Mouse (Mus musculus) limb, embryonic 14.5 days (tissue): ENCODE measurements around the gene Insl3. TPM values are rescaled to one million over a fixed set of nuclear protein-coding genes. Genes with fewer than 3 reads are reported as not detected.
"Not testable (repeated sequence)": the region's sequence is repeated elsewhere in the genome, so short reads cannot be mapped to it uniquely, and the experiment has no call there.

ENCODE experiments used
- ATAC-seq: fragments of 200-750 bp; cut with Nextera tagmentation; 2 replicates; pipeline ENCODE4 v1.8.0; 2017; ENCODE audit warnings: low read depth, moderate number of reproducible peaks, moderate TSS enrichment; ENCODE audit not compliant: low FRiP score
- DNase-seq: peaks from one replicate; pipeline ENCODE4 v3.0.0-alpha.2; 2015; ENCODE audit warnings: low spot score
- H3K27ac ChIP-seq: fragments of 300-500 bp; sonication (generic); replicated peaks from 2 replicates; pipeline ENCODE4 v1.5.1; 2014; ENCODE audit warnings: low read depth, mild to moderate bottlenecking, low read length, moderate library complexity, mixed read lengths
- H3K27me3 ChIP-seq: fragments of 300-500 bp; sonication (generic); 2 replicates; pipeline ENCODE4 v1.6.1; 2014; ENCODE audit warnings: low read length, mixed read lengths; ENCODE audit not compliant: control insufficient read depth, insufficient read depth
- H3K36me3 ChIP-seq: fragments of 300-500 bp; sonication (generic); 2 replicates; pipeline ENCODE4 v1.6.1; 2014; ENCODE audit warnings: mild to moderate bottlenecking, low read length, moderate library complexity, mixed read lengths; ENCODE audit not compliant: control insufficient read depth, insufficient read depth
- H3K4me1 ChIP-seq: fragments of 300-500 bp; sonication (generic); 2 replicates; pipeline ENCODE4 v1.6.1; 2014; ENCODE audit warnings: antibody characterized with exemption, low read length, mixed read lengths; ENCODE audit not compliant: control insufficient read depth, insufficient read depth
- H3K4me2 ChIP-seq: fragments of 300-500 bp; sonication (generic); replicated peaks from 2 replicates; pipeline ENCODE4 v1.6.1; 2014; ENCODE audit warnings: low read depth, mild to moderate bottlenecking, low read length, moderate library complexity; ENCODE audit not compliant: severe bottlenecking
- H3K4me3 ChIP-seq: fragments of 300-500 bp; sonication (generic); replicated peaks from 2 replicates; pipeline ENCODE4 v1.5.1; 2014; ENCODE audit warnings: low read length
- H3K9ac ChIP-seq: fragments of 300-500 bp; sonication (generic); 2 replicates; pipeline ENCODE4 v1.6.1; 2014; ENCODE audit warnings: mild to moderate bottlenecking, low read depth, low read length, moderate library complexity; ENCODE audit not compliant: severe bottlenecking
- H3K9me3 ChIP-seq: fragments of 300-500 bp; sonication (generic); 2 replicates; pipeline ENCODE4 v1.6.1; 2016; ENCODE audit warnings: low read length; ENCODE audit not compliant: control insufficient read depth
- POLR2A ChIP-seq: fragments of 200-500 bp; IDR thresholded peaks from 2 replicates; pipeline ENCODE4 v1.8.0; 2012; ENCODE audit warnings: inconsistent platforms, mild to moderate bottlenecking, moderate library complexity, borderline replicate concordance; ENCODE audit not compliant: insufficient read depth, insufficient read length; ENCODE audit errors: extremely low read depth
- WGBS: fragments of 180-500 bp; shearing (Covaris S2); extraction: QIAGEN DNeasy Blood & Tissue Kit; methylation state at CpG from one replicate; pipeline ENCODE4 v1.1.7; 2014; 5-methylcytosine and 5-hydroxymethylcytosine counted together
- polyA plus RNA-seq, 2 experiments: library from polyadenylated mRNA; depleted of rRNA in 1 of 2; stranded (reverse) in 1 of 2; unstranded in 1 of 2; fragments of >200 nt; fragmentation: Nextera tagmentation in 1 of 2; extraction: Ambion mirVana in 1 of 2; gene quantifications; 2 replicates each; pipeline versions ENCODE4 v1.2.1 to v1.2.3; 2012 to 2014

The Insl3 gene
- polyA plus RNA-seq, 2 experiments, result 1.8 TPM; not detected in 1

DNA sequence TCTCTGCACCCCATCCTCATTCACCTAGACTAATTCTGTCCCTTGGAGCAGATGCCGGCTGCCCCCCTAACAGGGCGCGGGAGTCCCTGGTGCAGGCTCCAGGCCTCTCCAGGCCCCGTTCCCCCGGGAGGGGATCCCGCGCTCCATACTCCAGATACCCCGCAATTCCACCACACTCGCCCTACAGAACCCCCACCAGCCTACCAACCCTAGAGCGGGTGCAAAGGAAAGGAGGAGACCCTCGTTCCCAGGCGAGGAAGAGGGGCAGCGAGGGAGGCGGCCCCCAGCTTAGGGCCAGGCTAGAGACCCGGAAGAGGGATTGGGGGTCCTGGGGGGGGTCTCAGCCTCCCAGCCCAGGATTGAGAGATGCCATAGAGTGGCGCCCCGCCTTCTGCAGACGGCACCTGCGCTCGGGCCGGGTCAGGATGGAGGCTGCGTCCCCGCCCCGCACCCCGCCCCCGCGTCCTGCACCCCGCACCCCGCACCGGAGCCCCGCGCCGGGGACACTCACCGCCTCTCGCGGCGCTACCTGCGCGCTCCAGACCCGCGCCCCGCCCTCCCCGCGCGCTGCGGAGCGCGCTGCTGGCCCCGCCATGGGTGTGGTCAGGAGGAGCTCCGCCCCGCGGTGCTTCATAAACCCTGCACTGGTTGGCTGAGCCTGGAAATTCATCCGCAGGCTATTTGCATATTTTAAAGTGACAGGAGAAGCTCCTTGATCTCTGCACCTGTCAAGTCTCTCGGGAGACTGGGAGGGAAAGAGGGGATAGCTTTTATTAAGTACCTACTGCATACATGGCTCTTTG lies 36.3 kb downstream of the Insl3 start, which contains the start of gene Fcho1:
Gene Fcho1 (minus strand): TSS at position 595 of the 803 bp plus-strand sequence.
- Histone ChIP-seq H3K4me1 (peaks cover 13% of the 10 kb centered on the region; the same call in 1 of the 2 replicates), H3K4me2 (peak within 1 kb of the TSS; percentile 86), H3K36me3 (no peaks in the 10 kb centered on the region), H3K27me3 (peaks cover 22% of the 10 kb centered on the region), H3K9ac (peak within 1 kb of the TSS; percentile 52), H3K9me3 (no peaks in the 10 kb centered on the region), H3K4me3 (peak within 1 kb of the TSS; percentile 56), H3K27ac (no peak within 1 kb of the TSS)
- ATAC-seq (peak; percentile 80), DNase-seq (peak; percentile 85)
- TF ChIP-seq POLR2A, result no peak
- under 1% methylated on average over 34 of the region's 54 CpGs for WGBS

DNA sequence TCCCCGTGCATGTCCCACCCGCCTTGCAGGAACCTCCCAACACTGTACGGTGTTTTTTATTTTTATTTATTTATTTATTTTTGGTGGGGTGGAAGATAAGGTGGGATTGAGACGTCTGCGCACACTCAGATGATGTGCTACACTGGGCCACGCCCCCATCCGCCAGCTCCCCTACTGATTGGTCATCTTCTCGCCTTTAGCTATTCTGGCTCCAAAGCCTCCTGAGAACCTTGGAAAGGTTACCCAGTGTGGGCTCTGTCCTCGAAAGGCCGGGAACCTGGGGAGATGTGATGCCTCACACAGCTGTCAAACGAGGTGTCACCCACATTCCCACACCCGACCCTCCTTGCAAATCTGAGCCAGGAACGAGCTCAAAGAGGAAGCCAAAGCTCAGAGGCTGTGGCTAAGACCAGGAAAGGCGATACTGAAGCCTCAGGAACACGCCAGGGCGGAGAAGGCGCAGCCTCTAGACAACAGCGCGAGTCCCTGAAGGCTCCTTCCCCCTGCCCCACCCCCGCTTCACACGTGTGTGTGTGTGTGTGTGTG lies 39.3 kb downstream of the Insl3 start:
- Histone ChIP-seq H3K4me1 (peaks cover 13% of the 10 kb centered on the region; the same call in 1 of the 2 replicates), H3K4me3 (peak overlapping the region; percentile 27), H3K9me3 (no peaks in the 10 kb centered on the region), H3K4me2 (peak overlapping the region; percentile 50), H3K9ac (peak overlapping the region; percentile 16; the same call in 1 of the 2 replicates), H3K27ac (no peak overlapping the region), H3K36me3 (no peaks in the 10 kb centered on the region), H3K27me3 (peaks cover 22% of the 10 kb centered on the region)
- WGBS, result 5% methylated on average over 21 of the region's 21 CpGs
- TF ChIP-seq POLR2A, result no peak
- DNase-seq (no peak), ATAC-seq (no peak)

DNA sequence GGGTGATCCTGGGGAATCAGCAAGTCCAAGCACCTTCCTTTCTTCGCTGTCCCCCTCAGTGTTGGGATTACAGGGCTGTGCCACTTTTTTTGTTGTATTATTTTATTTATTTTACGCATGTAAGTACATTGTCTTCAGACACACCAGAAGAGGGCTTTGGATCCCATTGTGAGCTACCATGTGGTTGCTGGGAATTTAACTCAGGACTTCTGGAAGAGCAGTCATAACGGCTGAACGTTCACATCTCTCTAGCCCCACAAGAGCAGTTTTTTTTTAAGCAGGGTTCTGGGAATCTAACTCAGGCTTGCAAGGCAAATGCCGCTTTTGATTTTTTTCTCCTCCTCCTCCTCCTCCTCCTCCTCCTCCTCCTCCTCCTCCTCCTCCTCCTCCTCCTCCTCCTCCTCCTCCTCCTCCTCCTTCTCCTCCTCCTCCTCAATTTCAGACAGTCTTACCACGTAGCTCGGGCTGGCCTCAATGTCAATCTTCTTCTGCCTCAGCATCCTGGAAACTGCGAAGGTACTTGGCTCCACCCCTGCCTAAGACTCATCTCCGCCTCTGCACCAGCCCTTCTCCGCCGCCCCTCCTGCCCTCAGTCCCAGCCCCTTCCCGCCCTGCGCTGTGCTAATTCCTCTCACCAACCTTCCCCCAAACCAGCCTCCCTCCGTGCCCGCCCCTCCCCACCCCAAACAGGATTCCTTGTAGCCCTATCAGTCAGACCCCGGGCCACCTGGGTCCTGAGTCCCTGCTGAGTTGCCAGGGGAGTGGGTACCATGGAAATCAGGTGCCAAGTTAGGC lies 40.0 kb downstream of the Insl3 start:
- Histone ChIP-seq H3K4me1 (peaks cover 13% of the 10 kb centered on the region; the same call in 1 of the 2 replicates), H3K9me3 (no peaks in the 10 kb centered on the region), H3K36me3 (no peaks in the 10 kb centered on the region), H3K27ac (no peak overlapping the region), H3K4me2 (peak overlapping the region; percentile 50), H3K4me3 (peak overlapping the region; percentile 27), H3K9ac (peak overlapping the region; percentile 16; the same call in 1 of the 2 replicates), H3K27me3 (peaks cover 22% of the 10 kb centered on the region)
- ATAC-seq, result no peak
- DNase-seq, result no peak
- no peak for TF ChIP-seq POLR2A
- whole genome bisulfite sequencing, result 4% methylated on average over 16 of the region's 16 CpGs

DNA sequence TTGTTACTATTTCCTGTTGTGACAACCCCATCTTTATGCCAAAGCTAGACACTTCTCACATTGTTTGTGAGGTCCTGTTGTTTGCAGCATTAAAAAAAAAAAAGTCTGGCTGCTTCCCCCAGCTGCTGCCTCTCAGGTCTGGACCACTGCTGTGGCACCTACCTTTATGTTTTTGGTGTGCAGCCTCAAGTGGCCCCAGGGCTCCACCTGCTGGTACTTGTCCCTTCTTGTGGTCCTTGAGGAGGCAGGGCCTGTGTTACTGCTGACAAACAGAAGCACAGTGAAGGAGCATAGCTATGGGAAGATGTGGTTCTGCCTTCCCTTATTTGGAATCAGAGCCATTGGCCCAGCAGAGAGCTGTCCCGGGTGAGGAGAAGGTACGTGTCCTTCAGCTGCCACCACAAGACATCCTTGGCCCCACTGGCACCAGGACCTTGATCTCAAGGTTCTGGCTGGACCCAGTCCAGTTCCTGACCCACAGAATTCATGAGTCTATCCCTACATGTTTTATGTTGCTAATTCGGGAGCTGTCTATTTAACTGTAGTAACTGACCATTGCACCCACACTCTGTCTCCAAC lies 42.7 kb downstream of the Insl3 start:
- no peak for ATAC-seq
- no peaks in the 10 kb centered on the region for H3K36me3 ChIP-seq
- no peak for DNase-seq
- TF ChIP-seq POLR2A, result no peak
- 60% methylated on average over 3 of the region's 3 CpGs for WGBS
- H3K9ac ChIP-seq, result no peak overlapping the region
- H3K9me3 ChIP-seq, result no peaks in the 10 kb centered on the region
- 0 out of 2 replicates have a peak, but pooled peaks cover 7% of the 10 kb centered on the region for H3K4me1 ChIP-seq
- H3K4me2 ChIP-seq, result no peak overlapping the region
- no peak overlapping the region for H3K27ac ChIP-seq
- H3K4me3 ChIP-seq, result no peak overlapping the region
- no peaks in the 10 kb centered on the region for H3K27me3 ChIP-seq

DNA sequence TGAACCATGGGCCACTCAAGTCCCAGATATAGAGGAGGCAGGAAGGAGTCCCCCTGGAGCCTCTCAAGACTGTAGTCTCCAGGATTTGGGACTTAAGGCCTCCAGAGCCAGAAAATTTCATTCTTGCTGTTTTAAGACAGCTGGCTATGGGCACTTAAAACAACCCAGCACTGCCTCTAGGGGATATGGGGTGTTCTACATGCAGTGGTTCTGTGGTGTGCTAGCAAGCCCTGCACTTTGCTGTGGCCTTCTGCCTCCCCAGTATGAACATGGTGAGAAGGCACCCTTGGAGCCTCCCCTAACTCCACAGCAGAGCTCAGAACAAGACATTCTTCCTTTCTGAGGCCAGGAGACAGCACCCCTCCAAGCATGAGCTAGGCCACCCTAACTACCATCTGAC lies 49.3 kb downstream of the Insl3 start:
- not testable (repeated sequence) for H3K4me1 ChIP-seq, DNase-seq, H3K36me3 ChIP-seq, ATAC-seq, H3K4me2 ChIP-seq, H3K27me3 ChIP-seq, H3K9me3 ChIP-seq, H3K9ac ChIP-seq, H3K4me3 ChIP-seq, H3K27ac ChIP-seq

Other genes starting within 250 kb of the Insl3 start
- gene Abhd8, start 225.6 kb upstream of the Insl3 start, polyA plus RNA-seq (2012; rRNA removed), result 72.6 and 88.1 TPM in 2 replicates
- 48.6 and 57.1 TPM in 2 replicates for gene Abhd8, start 225.6 kb upstream of the Insl3 start, polyA plus RNA-seq (2014; fragmentation: Nextera tagmentation; extraction: Ambion mirVana)
- 62.3 and 70.6 TPM in 2 replicates for gene Mrpl34, start 224.3 kb upstream of the Insl3 start, polyA plus RNA-seq (2012; rRNA removed)
- 121 and 130 TPM in 2 replicates for gene Mrpl34, start 224.3 kb upstream of the Insl3 start, polyA plus RNA-seq (2014; fragmentation: Nextera tagmentation; extraction: Ambion mirVana)
- 101 and 127 TPM in 2 replicates for gene Dda1, start 220.0 kb upstream of the Insl3 start, polyA plus RNA-seq (2012; rRNA removed)
- 94.6 and 99.6 TPM in 2 replicates for gene Dda1, start 220.0 kb upstream of the Insl3 start, polyA plus RNA-seq (2014; fragmentation: Nextera tagmentation; extraction: Ambion mirVana)
- gene Ano8, start 203.3 kb upstream of the Insl3 start, polyA plus RNA-seq (2012; rRNA removed), result 37.2 and 43.3 TPM in 2 replicates
- gene Ano8, start 203.3 kb upstream of the Insl3 start, polyA plus RNA-seq (2014; fragmentation: Nextera tagmentation; extraction: Ambion mirVana), result 1.8 and 3.0 TPM in 2 replicates
- gene Gtpbp3, start 201.1 kb upstream of the Insl3 start, polyA plus RNA-seq (2012; rRNA removed), result 41.6 and 59.5 TPM in 2 replicates
- gene Gtpbp3, start 201.1 kb upstream of the Insl3 start, polyA plus RNA-seq (2014; fragmentation: Nextera tagmentation; extraction: Ambion mirVana), result 5.9 and 6.8 TPM in 2 replicates
- 59.8 and 77.7 TPM in 2 replicates for gene Plvap, start 177.5 kb upstream of the Insl3 start, polyA plus RNA-seq (2012; rRNA removed)
- 53.2 and 57.2 TPM in 2 replicates for gene Plvap, start 177.5 kb upstream of the Insl3 start, polyA plus RNA-seq (2014; fragmentation: Nextera tagmentation; extraction: Ambion mirVana)
- gene Ccdc194, start 163.5 kb upstream of the Insl3 start, polyA plus RNA-seq (2012; rRNA removed), result 1.3 and 1.6 TPM in 2 replicates
- 0.57 and 1.2 TPM in 2 replicates for gene Ccdc194, start 163.5 kb upstream of the Insl3 start, polyA plus RNA-seq (2014; fragmentation: Nextera tagmentation; extraction: Ambion mirVana)
- gene Bst2, start 151.8 kb upstream of the Insl3 start, polyA plus RNA-seq (2012; rRNA removed), result 47.2 and 50.6 TPM in 2 replicates
- gene Bst2, start 151.8 kb upstream of the Insl3 start, polyA plus RNA-seq (2014; fragmentation: Nextera tagmentation; extraction: Ambion mirVana), result 12.4 and 16.5 TPM in 2 replicates
- 107 and 169 TPM in 2 replicates for gene Mvb12a, start 146.3 kb upstream of the Insl3 start, polyA plus RNA-seq (2012; rRNA removed)
- gene Mvb12a, start 146.3 kb upstream of the Insl3 start, polyA plus RNA-seq (2014; fragmentation: Nextera tagmentation; extraction: Ambion mirVana), result 104 and 107 TPM in 2 replicates
- gene Tmem221, start 130.3 kb upstream of the Insl3 start, polyA plus RNA-seq (2012; rRNA removed), result 0.34 and 0.59 TPM in 2 replicates
- gene Tmem221, start 130.3 kb upstream of the Insl3 start, polyA plus RNA-seq (2014; fragmentation: Nextera tagmentation; extraction: Ambion mirVana), result 0.48 and 0.89 TPM in 2 replicates
- not detected in 2 replicates for gene Nxnl1, start 122.6 kb upstream of the Insl3 start, polyA plus RNA-seq (2012; rRNA removed)
- 0.25 TPM in 1 of 2 replicates, not detected in the other for gene Nxnl1, start 122.6 kb upstream of the Insl3 start, polyA plus RNA-seq (2014; fragmentation: Nextera tagmentation; extraction: Ambion mirVana)
- gene Slc27a1, start 120.3 kb upstream of the Insl3 start, polyA plus RNA-seq (2012; rRNA removed), result 87.8 and 133 TPM in 2 replicates
- 24.3 and 25.9 TPM in 2 replicates for gene Slc27a1, start 120.3 kb upstream of the Insl3 start, polyA plus RNA-seq (2014; fragmentation: Nextera tagmentation; extraction: Ambion mirVana)
- gene Pgls, start 97.0 kb upstream of the Insl3 start, polyA plus RNA-seq (2012; rRNA removed), result 141 and 216 TPM in 2 replicates
- gene Pgls, start 97.0 kb upstream of the Insl3 start, polyA plus RNA-seq (2014; fragmentation: Nextera tagmentation; extraction: Ambion mirVana), result 249 and 255 TPM in 2 replicates
- 7.5 and 7.8 TPM in 2 replicates for gene Fam129c, start 91.6 kb upstream of the Insl3 start, polyA plus RNA-seq (2012; rRNA removed)
- 2.9 and 3.3 TPM in 2 replicates for gene Fam129c, start 91.6 kb upstream of the Insl3 start, polyA plus RNA-seq (2014; fragmentation: Nextera tagmentation; extraction: Ambion mirVana)
- gene Colgalt1, start 78.2 kb upstream of the Insl3 start, polyA plus RNA-seq (2012; rRNA removed), result 240 and 285 TPM in 2 replicates
- gene Colgalt1, start 78.2 kb upstream of the Insl3 start, polyA plus RNA-seq (2014; fragmentation: Nextera tagmentation; extraction: Ambion mirVana), result 114 and 116 TPM in 2 replicates
- gene Unc13a, start 17.5 kb upstream of the Insl3 start, polyA plus RNA-seq (2012; rRNA removed), result 0.28 and 0.39 TPM in 2 replicates
- 0.91 and 0.97 TPM in 2 replicates for gene Unc13a, start 17.5 kb upstream of the Insl3 start, polyA plus RNA-seq (2014; fragmentation: Nextera tagmentation; extraction: Ambion mirVana)
- 8.0 and 11.1 TPM in 2 replicates for gene Jak3, start 12.9 kb upstream of the Insl3 start, polyA plus RNA-seq (2012; rRNA removed)
- gene Jak3, start 12.9 kb upstream of the Insl3 start, polyA plus RNA-seq (2014; fragmentation: Nextera tagmentation; extraction: Ambion mirVana), result 5.2 and 5.3 TPM in 2 replicates
- 1.1 and 1.5 TPM in 2 replicates for gene B3gnt3, start 12.6 kb downstream of the Insl3 start, polyA plus RNA-seq (2012; rRNA removed)
- gene B3gnt3, start 12.6 kb downstream of the Insl3 start, polyA plus RNA-seq (2014; fragmentation: Nextera tagmentation; extraction: Ambion mirVana), result 0.67 and 0.77 TPM in 2 replicates
- 10.4 and 11.0 TPM in 2 replicates for gene Fcho1, start 36.5 kb downstream of the Insl3 start, polyA plus RNA-seq (2012; rRNA removed)
- 3.3 and 3.6 TPM in 2 replicates for gene Fcho1, start 36.5 kb downstream of the Insl3 start, polyA plus RNA-seq (2014; fragmentation: Nextera tagmentation; extraction: Ambion mirVana)
- 1.9 and 2.3 TPM in 2 replicates for gene Zfp709, start 192.8 kb downstream of the Insl3 start, polyA plus RNA-seq (2012; rRNA removed)
- 7.9 and 9.0 TPM in 2 replicates for gene Zfp709, start 192.8 kb downstream of the Insl3 start, polyA plus RNA-seq (2014; fragmentation: Nextera tagmentation; extraction: Ambion mirVana)
- gene Zfp882, start 219.4 kb downstream of the Insl3 start, polyA plus RNA-seq (2012; rRNA removed), result 3.4 and 5.5 TPM in 2 replicates
- 5.7 TPM in 2 replicates for gene Zfp882, start 219.4 kb downstream of the Insl3 start, polyA plus RNA-seq (2014; fragmentation: Nextera tagmentation; extraction: Ambion mirVana)
- gene Zfp617, start 219.4 kb downstream of the Insl3 start, polyA plus RNA-seq (2012; rRNA removed), result 11.2 and 14.9 TPM in 2 replicates
- 19.7 and 21.2 TPM in 2 replicates for gene Zfp617, start 219.4 kb downstream of the Insl3 start, polyA plus RNA-seq (2014; fragmentation: Nextera tagmentation; extraction: Ambion mirVana)